Mouse (Mus musculus) ovary, adult 18-20 months (tissue): ENCODE data around the gene Eefsec.

Source experiments
- DNase-seq: peaks from one replicate; pipeline ENCODE4 v3.0.0; 2022; ENCODE audit warnings: low spot score, mixed read lengths

Gene Eefsec

GRCm38 (mm10) chr6:88416130-88416758 is 30.1 kb downstream of the Eefsec start:
- no peak for DNase-seq

GRCm38 (mm10) chr6:88412604-88413003 is 33.7 kb downstream of the Eefsec start:
- DNase-seq: no peak

GRCm38 (mm10) chr6:88409492-88409891 is 36.8 kb downstream of the Eefsec start:
- no peak for DNase-seq

GRCm38 (mm10) chr6:88400451-88400850 is 45.9 kb downstream of the Eefsec start:
- DNase-seq: no peak

GRCm38 (mm10) chr6:88397985-88398384 is 48.4 kb downstream of the Eefsec start:
- no peak for DNase-seq

- DNase-seq: no peak
Measured at GRCm38 (mm10) chr6:88388946-88389345, 57.4 kb downstream of the Eefsec start.

- DNase-seq: no peak
Measured at GRCm38 (mm10) chr6:88387836-88388724, 58.3 kb downstream of the Eefsec start.

- DNase-seq: no peak
Measured at GRCm38 (mm10) chr6:88384420-88385053, 61.8 kb downstream of the Eefsec start.

- DNase-seq: no peak
Measured at GRCm38 (mm10) chr6:88383734-88384133, 62.6 kb downstream of the Eefsec start.

GRCm38 (mm10) chr6:88379756-88380155 is 66.6 kb downstream of the Eefsec start:
- no peak for DNase-seq

GRCm38 (mm10) chr6:88378829-88379228 is 67.5 kb downstream of the Eefsec start:
- DNase-seq: no peak

- no peak for DNase-seq
Measured at GRCm38 (mm10) chr6:88374247-88374646, 72.1 kb downstream of the Eefsec start.

- DNase-seq: peak; percentile 42
Measured at GRCm38 (mm10) chr6:88369851-88370635, 76.3 kb downstream of the Eefsec start.

GRCm38 (mm10) chr6:88363475-88364012 is 82.8 kb downstream of the Eefsec start:
- no peak for DNase-seq

GRCm38 (mm10) chr6:88361096-88361495 is 85.2 kb downstream of the Eefsec start:
- DNase-seq: peak; percentile 38

GRCm38 (mm10) chr6:88358210-88358609 is 88.1 kb downstream of the Eefsec start:
- DNase-seq: no peak

GRCm38 (mm10) chr6:88355866-88356265 is 90.5 kb downstream of the Eefsec start:
- DNase-seq: no peak

- no peak for DNase-seq
Measured at GRCm38 (mm10) chr6:88352541-88352940, 93.8 kb downstream of the Eefsec start.

GRCm38 (mm10) chr6:88346776-88347175 is 99.6 kb downstream of the Eefsec start:
- no peak for DNase-seq

- DNase-seq: no peak
Measured at GRCm38 (mm10) chr6:88345311-88345710, 101.0 kb downstream of the Eefsec start.
